In genomic region chr1:88134457-88135011, GRCm38 (mm10) we compare ENCODE assay signal across 7 mouse cellular contexts. TPM values are rescaled to one million over a fixed set of nuclear protein-coding genes. Genes with fewer than 3 reads are reported as not detected.
DNase-seq lines count a peak whose midpoint lies in the region; ATAC-seq and TF ChIP-seq lines count a peak whose summit lies in the region.
"Not testable (repeated sequence)": the region's sequence is repeated elsewhere in the genome, so short reads cannot be mapped to it uniquely, and the experiment has no call there.

Gene Ugt1a6a, plus strand, starts transcription at chr1:88134809.

- not testable (repeated sequence) for H3K79me2 ChIP-seq in heart, adult 2 months (replicated peaks; ENCODE audit: control insufficient read depth, insufficient read depth, low read length)
- H3K79me2 ChIP-seq in liver, adult 2 months (ENCODE audit: control insufficient read depth, insufficient read depth, low read length), result peaks cover 24% of the 10 kb centered on the region; the same call in 1 of the 2 replicates

- not testable (repeated sequence) for H3K27ac ChIP-seq in heart, adult 2 months
- peak within 1 kb of the TSS; percentile 25 for H3K27ac ChIP-seq in liver, adult 2 months (replicated peaks; ENCODE audit: insufficient read depth, low read depth, low read length)

- TF ChIP-seq EP300 in heart, adult 2 months (IDR thresholded peaks at IDR 0.05; ENCODE audit: insufficient read depth, low read depth, low read length), result not testable (repeated sequence)

- ATAC-seq in megakaryocyte progenitor cell, adult 5-6 weeks (replicated peaks; ENCODE audit: poor library complexity), result peak; percentile 92

- not testable (repeated sequence) for TF ChIP-seq CTCF in heart, adult 2 months (IDR thresholded peaks at IDR 0.05); liver, adult 2 months (IDR thresholded peaks at IDR 0.05; ENCODE audit: low read depth, low read length)

- H3K4me1 ChIP-seq in heart, adult 2 months (ENCODE audit: control insufficient read depth, insufficient read depth, low read length), result not testable (repeated sequence)
- H3K4me1 ChIP-seq in liver, adult 2 months (ENCODE audit: control insufficient read depth, insufficient read depth, low read length), result peaks cover 56% of the 10 kb centered on the region

- H3K27me3 ChIP-seq in heart, adult 2 months (ENCODE audit: control insufficient read depth, insufficient read depth, low read length); liver, adult 2 months (ENCODE audit: control insufficient read depth, insufficient read depth, low read length): not testable (repeated sequence)

- H3K9ac ChIP-seq in heart, adult 2 months (ENCODE audit: low read depth, low read length); liver, adult 2 months (ENCODE audit: low read depth, low read length): not testable (repeated sequence)

- TF ChIP-seq POLR2A in heart, adult 2 months (IDR thresholded peaks at IDR 0.05; ENCODE audit: insufficient read depth, low read depth, low read length); liver, adult 2 months (IDR thresholded peaks at IDR 0.05; ENCODE audit: extremely low read depth, insufficient read depth, low read length): not testable (repeated sequence)

- not testable (repeated sequence) for H3K4me3 ChIP-seq in heart, adult 2 months; liver, adult 2 months (ENCODE audit: insufficient read depth, low read depth, low read length)

- DNase-seq in adrenal gland, adult (ENCODE audit: inconsistent age in 2 of 2, low spot score in 1 of 2), result peak; percentile 23 to 76
- peak; percentile 93 for DNase-seq in fat pad, adult 2 months (ENCODE audit: extremely low read depth, low read depth, low spot score)
- peak; percentile 46 to 54 for DNase-seq in heart, adult 2 months
- peak; percentile 41 for DNase-seq in kidney, adult 11 months
- DNase-seq in liver, adult 2 months (ENCODE audit: extremely low read depth, low read depth, low spot score), result peak; percentile 64
- DNase-seq in ovary, postnatal 10 days (ENCODE audit: low spot score), result peak; percentile 48

- 30% methylated on average over 5 of the region's 5 CpGs for WGBS in heart, adult 2 months
- WGBS in liver, adult 2 months, result 6% methylated on average over 5 of the region's 5 CpGs

- intact Hi-C loops in heart, adult 2 months (cut with DNase I), result not testable (repeated sequence)

- not testable (repeated sequence) for H3K36me3 ChIP-seq in heart, adult 2 months (ENCODE audit: control insufficient read depth, insufficient read depth, low read length); liver, adult 2 months (ENCODE audit: control insufficient read depth, insufficient read depth, low read length)

RNA-seq across cellular contexts. Expression of gene Ugt1a6a, which starts in this region (rescaled TPM):
- total RNA-seq in heart, adult 2 months (2021), result 1 to 10 TPM; 2.1 to 2.4 TPM
- polyA plus RNA-seq in heart, adult 2 months (2012; rRNA removed), result 2.6 and 3.7 TPM in 2 replicates
- 55.4 and 90.9 TPM in 2 replicates for total RNA-seq in liver, adult 2 months (2014; rRNA removed)
- 84.4 and 106 TPM in 2 replicates for polyA plus RNA-seq in liver, adult 2 months (2012; rRNA removed)
- 2.6 and 2.7 TPM in 2 replicates for total RNA-seq in megakaryocyte progenitor cell, adult 5-6 weeks (2015)
- total RNA-seq in megakaryocyte progenitor cell, adult 5-6 weeks (2017), result 0.71 and 2.0 TPM in 2 replicates

Comparison
In these comparisons a context has a peak if more than half of its experiments do, and no peak if none do; other contexts are left out.
1. RNA of gene Ugt1a6a (total RNA-seq): 55.4 to 90.9 TPM in liver, adult 2 months; 0.71 to 2.7 TPM in megakaryocyte progenitor cell, adult 5-6 weeks and 2.1 to 2.4 TPM in heart, adult 2 months; every median in the first group is over 10 times any median in the second.
2. RNA of gene Ugt1a6a (polyA plus RNA-seq): 84.4 to 106 TPM in liver, adult 2 months; 2.6 to 3.7 TPM in heart, adult 2 months; every median in the first group is over 10 times any median in the second.
3. DNase-seq: peak in every context shown above with its lines; median percentile 93 in fat pad, adult 2 months; 64 in liver, adult 2 months; 50 in heart, adult 2 months; 50 in adrenal gland, adult; 48 in ovary, postnatal 10 days; 41 in kidney, adult 11 months.